Mouse (Mus musculus) skeletal muscle tissue, adult 2 months (tissue): Measurements from ENCODE around the gene Srprb.
A peak's percentile ranks its signal among the peaks of the same experiment; 100 is the strongest.
"Not testable (repeated sequence)": the region's sequence is repeated elsewhere in the genome, so short reads cannot be mapped to it uniquely, and the experiment has no call there.

ENCODE experiments used
- DNase-seq: peaks from one replicate; pipeline ENCODE4 v3.0.0-alpha.2; 2012; ENCODE audit warnings: low read depth, low spot score

Gene Srprb

GRCm38 (mm10) chr9:103212654-103213420, 10.9 kb upstream of the Srprb start:
- no peak for DNase-seq

DNA sequence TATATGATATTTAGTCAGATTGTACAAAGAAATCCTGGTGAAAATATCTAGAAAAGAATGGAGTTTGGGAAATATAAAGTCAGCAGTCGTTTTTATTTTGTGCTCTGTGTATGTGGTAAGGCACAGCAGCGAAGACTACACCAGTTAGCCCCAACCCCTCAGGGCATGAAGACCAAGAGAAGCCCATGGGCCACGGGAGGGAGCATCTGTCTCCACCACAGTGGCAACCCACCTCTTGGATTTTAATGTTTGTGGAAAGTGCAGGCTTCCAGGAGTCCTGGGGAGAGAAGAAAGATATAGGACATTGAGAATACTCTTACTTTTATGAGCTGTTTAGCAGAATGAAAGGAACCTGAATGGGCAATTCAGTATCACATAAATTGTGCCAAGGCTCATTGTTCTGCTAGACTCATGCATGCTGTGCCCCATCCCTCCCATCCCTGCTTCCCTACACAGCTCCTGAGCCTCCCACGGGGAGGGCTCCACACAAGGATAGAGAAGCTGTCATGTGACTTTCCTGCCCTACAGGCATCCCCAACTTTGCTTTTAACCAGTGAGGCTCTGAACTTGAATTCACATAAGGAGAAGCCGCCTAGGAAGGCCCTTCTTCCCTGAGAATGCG, 7.0 kb upstream of the Srprb start:
- no peak for DNase-seq

DNA sequence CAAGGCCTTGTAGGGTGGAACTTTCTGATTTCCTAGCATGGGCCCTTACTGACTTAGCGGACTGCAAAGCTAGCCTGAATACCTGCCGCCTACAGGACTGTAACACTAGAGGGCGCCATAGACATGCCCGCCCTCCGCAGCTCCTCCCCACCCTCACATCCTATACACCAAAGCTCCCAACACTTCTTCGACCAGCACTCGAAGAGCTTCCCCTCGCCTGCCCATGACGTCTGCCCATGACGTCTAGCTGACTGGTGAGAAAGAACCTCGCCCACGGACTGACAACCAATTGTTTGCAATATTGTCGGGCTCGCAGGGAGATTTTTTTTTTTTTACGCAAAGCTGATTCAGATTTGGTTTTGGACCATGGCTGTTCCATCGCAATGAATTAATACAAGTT, 5.9 kb upstream of the Srprb start:
- DNase-seq = peak; percentile 67

- DNase-seq = no peak
These were observed 3.8 kb upstream of the Srprb start for GRCm38 (mm10) chr9:103205786-103206185.

DNA sequence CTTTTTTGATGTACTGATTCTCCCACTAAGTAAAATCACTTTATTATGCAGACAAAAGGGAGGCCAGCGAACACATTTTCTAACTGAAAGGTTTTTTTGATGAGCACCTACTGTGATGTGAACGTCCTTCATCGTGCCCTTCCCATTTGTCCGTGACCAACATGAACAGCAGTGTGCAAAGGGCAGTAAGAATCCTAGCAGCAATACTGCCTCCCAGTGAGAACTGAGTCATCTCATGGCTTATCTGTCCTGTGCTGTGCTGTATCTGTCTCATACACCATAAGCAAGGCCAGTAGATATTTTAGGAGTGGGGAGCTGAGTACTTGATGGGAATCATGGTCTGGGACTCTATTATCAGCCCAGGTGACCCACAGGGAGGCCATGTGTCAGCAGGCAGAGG, 13.5 kb downstream of the Srprb start:
- no peak for DNase-seq

DNA sequence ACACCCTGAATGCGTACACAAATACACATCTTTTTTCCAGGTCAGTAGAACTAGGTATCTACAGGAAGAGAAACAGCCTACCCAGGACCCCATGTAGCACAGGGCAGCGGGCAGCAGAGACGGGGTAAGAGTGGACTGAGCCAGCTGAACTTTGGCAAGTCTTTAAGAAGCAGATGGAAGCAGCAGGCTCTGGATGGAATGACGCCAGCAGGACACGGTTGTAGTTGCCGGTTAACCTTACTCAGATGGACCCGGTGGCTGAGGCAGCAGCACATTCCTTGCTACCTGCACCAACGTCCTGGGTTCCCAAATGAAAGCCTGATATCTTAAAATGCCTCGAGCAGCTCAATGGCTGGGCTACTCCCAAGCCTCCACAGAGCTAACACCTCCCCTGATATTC, 15.2 kb downstream of the Srprb start:
- DNase-seq = no peak

DNA sequence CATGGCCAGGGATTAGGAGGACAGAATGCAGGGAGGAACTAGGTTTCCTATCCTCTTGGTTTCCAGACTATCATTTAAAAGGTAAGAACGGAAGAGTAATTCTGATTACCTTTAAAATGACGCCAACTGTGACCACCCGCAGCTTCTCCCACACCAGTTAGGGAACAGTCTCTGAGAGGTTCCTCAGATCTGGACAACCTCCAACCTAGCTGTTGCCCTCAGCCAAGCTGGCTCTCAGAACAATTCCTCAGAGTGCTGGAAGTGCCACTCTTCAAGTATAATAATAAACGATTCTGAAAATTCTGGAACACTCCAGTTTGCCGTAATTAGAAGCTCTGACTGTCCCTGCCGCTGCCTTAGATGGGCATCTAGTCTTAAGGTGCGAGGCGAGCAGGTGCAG, 16.0 kb downstream of the Srprb start:
- DNase-seq = no peak

- no peak for DNase-seq
These were observed 17.1 kb downstream of the Srprb start for GRCm38 (mm10) chr9:103184855-103185254.

DNA sequence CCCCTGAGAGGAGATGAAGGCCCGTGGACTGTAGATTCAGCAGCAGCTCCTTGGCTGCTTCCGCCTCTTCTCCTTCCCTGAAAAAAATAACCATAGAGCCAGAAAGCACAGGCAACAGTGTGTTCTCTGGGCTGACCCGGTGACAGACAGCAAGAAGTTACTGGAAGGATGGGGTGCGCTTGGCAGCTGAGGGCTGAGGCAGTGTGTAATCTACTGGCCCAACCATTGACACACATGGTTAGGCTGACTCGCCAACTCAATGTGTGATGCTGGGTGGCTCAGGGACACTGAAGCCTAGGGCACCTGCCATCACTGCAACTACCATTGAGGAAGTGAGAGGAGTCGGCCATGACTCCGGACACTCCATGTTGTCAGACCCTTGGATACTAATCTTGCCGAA, 20.1 kb downstream of the Srprb start:
- no peak for DNase-seq

- DNase-seq = peak; percentile 20
These were observed 21.0 kb downstream of the Srprb start for GRCm38 (mm10) chr9:103180807-103181565.

DNA sequence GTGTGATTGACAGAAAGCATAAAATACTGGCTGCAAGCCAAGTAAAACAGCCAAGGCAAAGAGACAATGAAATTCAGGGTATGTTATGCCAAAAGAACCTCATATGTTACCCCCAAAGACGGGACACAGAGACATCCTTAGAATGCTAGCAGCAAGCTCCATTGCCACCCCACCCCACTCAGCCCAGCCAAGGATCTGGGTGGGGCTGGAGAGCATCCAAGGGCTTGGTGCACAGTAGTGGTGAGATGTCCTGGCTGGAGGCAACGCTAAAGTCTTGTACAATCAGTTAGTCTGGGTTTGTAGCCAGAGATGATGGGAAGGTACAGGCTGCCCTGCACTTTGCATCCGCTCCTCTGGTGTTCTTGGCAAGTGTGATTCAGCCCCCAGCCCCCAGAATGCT, 21.6 kb downstream of the Srprb start:
- DNase-seq = peak; percentile 51

- no peak for DNase-seq
These were observed 26.2 kb downstream of the Srprb start for GRCm38 (mm10) chr9:103175692-103176091.

- DNase-seq = no peak
These were observed 27.0 kb downstream of the Srprb start for GRCm38 (mm10) chr9:103174771-103175519.

DNA sequence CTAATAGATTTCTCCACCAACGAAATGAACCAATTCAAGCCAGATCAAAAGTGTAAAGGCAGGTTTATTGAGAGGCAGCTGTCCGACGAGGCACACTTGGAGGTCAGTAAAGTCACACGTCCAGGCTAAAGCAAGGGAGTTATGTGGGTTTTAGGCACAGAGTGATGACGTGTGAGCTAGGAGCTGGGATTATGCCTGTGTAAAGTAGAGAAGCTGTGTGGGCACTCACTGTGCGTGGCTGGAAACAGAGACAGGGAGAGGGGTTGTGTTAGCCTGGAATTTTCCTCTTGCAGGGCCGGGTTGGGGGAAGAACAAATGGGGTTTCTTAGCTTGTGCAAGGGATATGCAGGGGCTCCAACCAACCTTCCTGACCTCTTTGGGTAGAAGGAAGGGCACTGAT, 33.2 kb downstream of the Srprb start:
- no peak for DNase-seq

GRCm38 (mm10) chr9:103168046-103168445, 33.9 kb downstream of the Srprb start:
- no peak for DNase-seq

DNA sequence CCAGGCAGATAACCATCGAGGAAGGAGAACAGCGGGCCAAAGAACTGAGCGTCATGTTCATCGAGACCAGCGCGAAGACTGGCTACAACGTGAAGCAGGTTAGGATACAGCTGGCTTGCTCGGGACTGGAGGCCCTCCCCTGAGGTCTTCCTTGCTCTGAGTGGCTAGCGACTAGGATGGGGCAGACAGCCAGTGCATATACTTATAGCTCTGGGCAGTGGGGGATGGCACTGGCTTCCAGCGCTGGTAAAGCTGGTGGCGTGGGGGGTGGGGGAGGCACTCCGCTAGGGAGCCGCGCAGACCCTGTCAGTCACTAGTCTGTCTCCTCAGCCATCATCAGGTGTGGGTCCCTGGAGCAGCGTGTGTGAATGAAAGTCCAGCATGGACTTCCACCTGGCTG, 38.1 kb downstream of the Srprb start:
- no peak for DNase-seq

DNA sequence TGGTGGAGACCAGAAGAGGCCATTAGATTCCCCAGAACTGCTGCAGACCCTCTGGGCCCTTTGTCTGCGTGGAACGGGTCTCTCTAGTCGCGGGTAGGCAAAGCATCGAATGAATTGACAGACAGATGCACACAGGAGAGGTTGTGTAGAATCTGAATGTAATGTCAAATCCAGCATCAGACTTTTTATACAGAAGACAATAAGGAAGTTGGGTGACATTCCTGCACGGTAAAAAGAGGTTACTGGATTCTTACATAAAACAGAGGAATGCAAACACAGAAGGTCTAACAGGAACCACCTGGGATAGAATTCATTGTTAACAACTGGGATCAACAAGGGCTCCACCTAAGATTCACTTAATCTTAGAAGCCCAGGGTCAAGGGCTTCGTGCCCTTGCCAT, 46.8 kb downstream of the Srprb start:
- DNase-seq = not testable (repeated sequence)

DNA sequence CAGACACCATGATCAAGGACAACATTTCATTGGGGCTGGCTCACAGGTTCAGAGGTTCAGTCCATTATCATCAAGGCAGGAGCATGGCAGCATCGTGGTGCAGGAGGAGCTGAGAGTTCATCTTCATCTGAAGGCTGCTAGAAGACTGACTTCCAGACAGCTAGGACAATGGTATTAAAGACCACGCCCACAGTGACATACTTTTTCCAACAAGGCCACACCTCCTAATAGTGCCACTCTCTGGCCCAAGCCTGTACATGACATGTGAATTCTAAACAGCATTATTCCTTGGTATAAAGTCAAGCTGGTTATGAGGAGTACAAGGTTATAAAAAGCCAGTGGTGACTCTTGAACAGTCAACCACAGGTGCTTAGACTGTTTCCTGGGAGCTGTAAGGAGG, 47.4 kb downstream of the Srprb start:
- no peak for DNase-seq

GRCm38 (mm10) chr9:103153286-103153685, 48.7 kb downstream of the Srprb start:
- DNase-seq = no peak

DNA sequence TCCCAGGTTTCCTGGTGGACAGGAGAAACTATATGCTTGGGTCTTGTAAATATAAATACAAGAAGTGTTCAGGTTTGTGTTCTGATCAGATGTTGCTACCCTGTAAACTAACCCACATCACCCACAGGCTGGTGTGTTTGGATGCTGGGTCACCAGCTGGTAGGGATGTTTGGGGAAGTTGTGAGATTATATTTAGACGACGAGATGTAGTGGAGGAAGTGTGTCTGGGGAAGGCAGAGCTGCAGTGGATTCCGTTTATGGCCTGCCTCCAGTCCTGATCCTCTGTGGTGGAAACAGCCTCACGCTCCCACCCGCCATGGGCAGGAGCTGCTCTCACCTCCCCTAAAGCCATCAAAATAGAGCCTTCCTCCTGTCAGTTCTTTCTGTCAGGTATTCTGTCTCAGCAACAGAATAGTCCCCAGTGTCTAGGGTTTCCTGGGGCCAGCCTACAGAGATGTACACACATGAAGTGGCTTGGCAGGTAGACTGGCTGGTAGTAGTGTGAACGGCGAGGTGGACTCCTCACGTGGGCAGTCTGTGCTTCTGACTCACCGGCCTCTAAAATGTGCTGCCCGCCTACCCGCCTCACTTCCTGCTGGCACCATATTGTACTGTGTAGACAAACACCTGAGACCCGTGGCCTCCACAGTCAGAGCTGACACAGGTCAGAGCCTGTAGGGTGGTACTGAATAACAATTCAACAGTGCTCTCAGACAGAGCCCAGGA, 52.7 kb downstream of the Srprb start:
- DNase-seq = no peak

DNA sequence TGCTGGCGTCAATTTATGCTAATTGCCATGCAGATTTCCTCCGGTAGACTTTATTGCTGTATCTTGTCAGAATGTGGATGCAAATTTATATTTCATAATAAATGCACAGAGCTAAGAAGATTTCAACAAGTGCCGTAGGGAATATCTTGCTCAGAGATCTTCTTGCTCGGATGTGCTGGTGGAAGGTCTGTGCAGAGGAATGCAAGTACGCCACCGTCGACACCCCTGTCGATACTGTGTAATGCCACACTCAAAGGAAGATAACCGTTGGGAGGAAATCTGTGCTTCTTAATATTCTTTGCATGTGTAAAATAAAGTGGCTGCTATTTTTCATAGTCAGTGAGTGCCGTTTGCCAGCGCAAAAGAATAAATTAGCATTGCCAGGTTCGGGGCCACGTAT, 54.8 kb downstream of the Srprb start:
- no peak for DNase-seq
